Mouse (Mus musculus) urinary bladder, postnatal 10 days (tissue): ENCODE measurements around the gene Gast.
"Not testable (repeated sequence)": the region's sequence is repeated elsewhere in the genome, so short reads cannot be mapped to it uniquely, and the experiment has no call there.

Source experiments
- DNase-seq: peaks from one replicate; pipeline ENCODE4 v3.0.0; 2022; ENCODE audit warnings: low spot score

Gast gene

GRCm38 (mm10) chr11:100320701-100321410 lies 13.4 kb upstream of the Gast start:
- not testable (repeated sequence) for DNase-seq

- DNase-seq = not testable (repeated sequence)
Observed at GRCm38 (mm10) chr11:100321479-100322305, 12.5 kb upstream of the Gast start.

GRCm38 (mm10) chr11:100322591-100323258 lies 11.5 kb upstream of the Gast start:
- DNase-seq = no peak

- no peak for DNase-seq
Observed at GRCm38 (mm10) chr11:100323578-100323977, 10.6 kb upstream of the Gast start.

- DNase-seq = no peak
Observed at GRCm38 (mm10) chr11:100325062-100325629, 9.1 kb upstream of the Gast start.

- no peak for DNase-seq
Observed at GRCm38 (mm10) chr11:100327316-100327715, 6.9 kb upstream of the Gast start.

GRCm38 (mm10) chr11:100327761-100328160 lies 6.4 kb upstream of the Gast start:
- no peak for DNase-seq

- no peak for DNase-seq
Observed at GRCm38 (mm10) chr11:100330235-100330634, 4.0 kb upstream of the Gast start.

GRCm38 (mm10) chr11:100330816-100331375 lies 3.3 kb upstream of the Gast start:
- DNase-seq = not testable (repeated sequence)

GRCm38 (mm10) chr11:100332766-100333515 lies 1.3 kb upstream of the Gast start:
- DNase-seq = no peak

- no peak for DNase-seq
Observed at GRCm38 (mm10) chr11:100335731-100336130, 1.5 kb downstream of the Gast start.

- DNase-seq = no peak
Observed at GRCm38 (mm10) chr11:100344269-100344668, 10.1 kb downstream of the Gast start.

GRCm38 (mm10) chr11:100352076-100352857 lies 18.1 kb downstream of the Gast start:
- DNase-seq = no peak

GRCm38 (mm10) chr11:100355151-100355951 lies 21.1 kb downstream of the Gast start:
- DNase-seq = no peak

GRCm38 (mm10) chr11:100355972-100356818 lies 22.0 kb downstream of the Gast start, which contains the start of gene Hap1:
Gene Hap1 (minus strand): TSS chr11:100356128.
- DNase-seq = no peak

GRCm38 (mm10) chr11:100356819-100357211 lies 22.6 kb downstream of the Gast start:
- DNase-seq = no peak

- no peak for DNase-seq
Observed at GRCm38 (mm10) chr11:100357408-100357807, 23.2 kb downstream of the Gast start.

GRCm38 (mm10) chr11:100360175-100360574 lies 26.0 kb downstream of the Gast start:
- DNase-seq = no peak

- not testable (repeated sequence) for DNase-seq
Observed at GRCm38 (mm10) chr11:100361059-100361458, 26.9 kb downstream of the Gast start.
